Mouse (Mus musculus): ENCODE results near the gene Gal3st4. TPM values are rescaled to one million over a fixed set of nuclear protein-coding genes. Genes with fewer than 3 reads are reported as not detected.

Gene Gal3st4
- polyA plus RNA-seq, 1 experiment: 0.63 TPM

DNA sequence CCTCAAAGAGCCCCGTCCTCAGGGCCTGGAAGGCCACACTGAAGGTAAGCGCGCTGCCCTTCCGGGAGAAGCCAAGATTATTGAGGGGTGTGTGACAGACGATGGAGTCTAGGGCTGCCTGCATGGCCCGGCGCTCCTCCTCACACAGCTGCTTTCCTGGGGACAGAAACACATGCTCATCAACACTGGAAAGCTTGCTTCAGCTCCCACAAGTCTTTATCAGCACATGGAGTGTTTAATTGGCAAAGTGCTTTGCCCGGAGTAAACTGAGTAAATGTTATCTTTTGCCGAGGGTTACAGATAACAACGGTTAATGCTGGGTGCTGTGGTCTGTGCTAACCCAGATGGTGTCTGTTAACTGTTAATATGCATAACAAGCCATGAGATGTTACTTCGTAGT lies 11.8 kb downstream of the Gal3st4 start:
- TF ChIP-seq POLR2A (IDR thresholded peaks at IDR 0.05; ENCODE audit: borderline replicate concordance, extremely low read depth, insufficient read depth, insufficient read length, poor library complexity, severe bottlenecking) (no peak), CTCF (IDR thresholded peaks at IDR 0.05; ENCODE audit: borderline replicate concordance, extremely low read depth, insufficient read depth, insufficient read length) (no peak)
- no peak for DNase-seq (ENCODE audit: low read depth)

DNA sequence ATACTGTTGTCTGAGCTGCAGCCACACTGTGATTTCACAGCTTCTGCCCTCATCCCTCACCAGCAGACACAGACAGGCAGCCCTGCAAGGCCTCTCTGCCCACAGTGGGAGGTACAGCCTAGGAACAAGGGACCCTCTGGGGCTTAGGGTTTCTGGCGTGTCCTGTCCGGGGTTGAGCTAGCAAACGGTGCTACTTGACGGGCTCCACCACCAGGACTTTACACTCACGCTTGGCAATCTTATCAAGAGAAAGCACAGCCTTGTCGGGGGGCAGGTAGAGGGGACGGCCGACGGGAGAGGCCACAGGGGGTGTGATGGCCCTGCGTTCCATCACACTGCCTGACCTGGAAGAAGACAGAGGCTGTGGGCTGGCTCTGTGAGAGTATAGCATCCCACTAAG lies 12.6 kb downstream of the Gal3st4 start:
- no peak for DNase-seq (ENCODE audit: low read depth)
- TF ChIP-seq CTCF (IDR thresholded peaks at IDR 0.05; ENCODE audit: borderline replicate concordance, extremely low read depth, insufficient read depth, insufficient read length) (no peak), POLR2A (IDR thresholded peaks at IDR 0.05; ENCODE audit: borderline replicate concordance, extremely low read depth, insufficient read depth, insufficient read length, poor library complexity, severe bottlenecking) (no peak)

DNA sequence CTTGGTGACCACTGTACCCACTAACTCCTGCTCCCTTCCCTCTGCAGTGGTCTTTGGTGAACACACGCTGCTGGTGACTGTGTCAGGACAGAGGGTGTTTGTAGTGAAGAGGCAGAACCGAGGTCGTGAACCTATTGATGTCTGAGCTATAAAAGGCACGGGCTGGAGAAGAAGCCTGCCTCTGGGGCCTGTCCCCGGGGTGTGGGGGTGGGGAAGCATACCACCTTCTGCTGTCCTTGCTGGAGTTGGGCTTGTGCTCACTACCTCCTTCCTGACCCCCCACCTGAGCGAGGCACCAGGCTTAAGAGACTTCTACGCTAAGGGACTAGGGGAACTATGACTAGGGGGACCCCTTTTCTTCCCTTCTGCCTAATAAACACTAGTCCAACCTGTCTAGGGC lies 13.6 kb downstream of the Gal3st4 start:
- DNase-seq (ENCODE audit: low read depth): no peak
- TF ChIP-seq POLR2A (IDR thresholded peaks at IDR 0.05; ENCODE audit: borderline replicate concordance, extremely low read depth, insufficient read depth, insufficient read length, poor library complexity, severe bottlenecking) (no peak), CTCF (IDR thresholded peaks at IDR 0.05; ENCODE audit: borderline replicate concordance, extremely low read depth, insufficient read depth, insufficient read length) (no peak)

DNA sequence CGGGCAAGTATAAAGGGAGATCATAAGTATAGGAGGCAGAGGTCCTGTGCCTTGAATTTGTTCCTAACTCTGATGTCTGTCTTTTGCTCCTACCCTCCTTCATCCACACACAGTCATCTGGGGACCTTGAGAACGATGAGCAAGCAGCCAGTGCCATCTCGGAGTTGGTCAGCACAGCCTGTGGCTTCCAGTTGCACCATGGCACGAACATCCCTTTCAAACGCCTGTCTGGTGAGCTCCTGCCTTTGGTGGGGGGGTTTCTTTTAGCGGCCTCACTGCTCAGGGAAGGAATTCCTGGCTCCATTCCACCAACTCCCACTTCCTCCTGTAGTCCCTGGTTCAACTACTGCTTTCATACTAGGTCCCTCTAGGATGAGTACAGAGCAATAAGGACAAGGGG lies 14.1 kb downstream of the Gal3st4 start:
- no peak for TF ChIP-seq POLR2A (IDR thresholded peaks at IDR 0.05; ENCODE audit: borderline replicate concordance, extremely low read depth, insufficient read depth, insufficient read length, poor library complexity, severe bottlenecking)
- no peak for DNase-seq (ENCODE audit: low read depth)

DNA sequence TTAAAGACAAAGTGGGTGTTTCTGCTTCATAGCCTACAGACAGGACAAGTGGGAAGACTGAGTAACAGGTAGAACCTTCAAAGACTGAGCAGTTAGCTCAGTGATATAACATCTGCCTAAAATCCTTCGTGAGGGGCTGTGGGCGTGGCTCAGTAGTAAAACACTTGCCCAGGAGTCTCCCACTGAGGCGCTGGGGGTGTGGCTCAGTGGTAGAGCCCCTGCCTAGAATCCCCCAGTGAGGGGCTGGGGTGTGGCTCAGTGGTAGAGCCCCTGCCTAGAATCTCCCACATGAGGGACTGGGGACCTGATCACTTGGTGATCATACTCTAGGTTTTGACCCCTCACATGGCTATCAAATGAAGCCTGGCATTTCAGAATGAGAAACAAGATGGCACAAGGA lies 14.6 kb downstream of the Gal3st4 start:
- no peak for DNase-seq (ENCODE audit: low read depth)
- TF ChIP-seq POLR2A (IDR thresholded peaks at IDR 0.05; ENCODE audit: borderline replicate concordance, extremely low read depth, insufficient read depth, insufficient read length, poor library complexity, severe bottlenecking) (no peak), CTCF (IDR thresholded peaks at IDR 0.05; ENCODE audit: borderline replicate concordance, extremely low read depth, insufficient read depth, insufficient read length) (no peak)

DNA sequence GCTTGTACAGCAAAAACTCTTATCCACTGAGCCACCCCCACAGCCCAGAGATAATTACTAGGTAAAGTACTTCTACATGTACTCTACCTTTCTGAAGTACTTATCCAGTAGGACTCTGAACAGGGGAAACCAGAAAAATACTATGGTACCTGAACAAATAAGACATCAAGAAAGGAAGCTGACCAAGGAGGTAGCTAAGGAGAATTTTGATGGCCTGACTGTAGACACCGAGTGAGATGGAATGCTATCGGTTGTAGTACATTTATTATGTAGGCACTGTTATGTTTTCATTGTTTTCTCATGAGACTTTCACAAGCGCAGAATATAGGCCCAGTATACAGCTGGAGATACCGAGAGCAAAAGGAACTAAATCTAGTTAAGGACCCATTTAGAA lies 15.1 kb downstream of the Gal3st4 start:
- TF ChIP-seq CTCF (IDR thresholded peaks at IDR 0.05; ENCODE audit: borderline replicate concordance, extremely low read depth, insufficient read depth, insufficient read length) (no peak), POLR2A (IDR thresholded peaks at IDR 0.05; ENCODE audit: borderline replicate concordance, extremely low read depth, insufficient read depth, insufficient read length, poor library complexity, severe bottlenecking) (no peak)
- DNase-seq (ENCODE audit: low read depth): no peak

DNA sequence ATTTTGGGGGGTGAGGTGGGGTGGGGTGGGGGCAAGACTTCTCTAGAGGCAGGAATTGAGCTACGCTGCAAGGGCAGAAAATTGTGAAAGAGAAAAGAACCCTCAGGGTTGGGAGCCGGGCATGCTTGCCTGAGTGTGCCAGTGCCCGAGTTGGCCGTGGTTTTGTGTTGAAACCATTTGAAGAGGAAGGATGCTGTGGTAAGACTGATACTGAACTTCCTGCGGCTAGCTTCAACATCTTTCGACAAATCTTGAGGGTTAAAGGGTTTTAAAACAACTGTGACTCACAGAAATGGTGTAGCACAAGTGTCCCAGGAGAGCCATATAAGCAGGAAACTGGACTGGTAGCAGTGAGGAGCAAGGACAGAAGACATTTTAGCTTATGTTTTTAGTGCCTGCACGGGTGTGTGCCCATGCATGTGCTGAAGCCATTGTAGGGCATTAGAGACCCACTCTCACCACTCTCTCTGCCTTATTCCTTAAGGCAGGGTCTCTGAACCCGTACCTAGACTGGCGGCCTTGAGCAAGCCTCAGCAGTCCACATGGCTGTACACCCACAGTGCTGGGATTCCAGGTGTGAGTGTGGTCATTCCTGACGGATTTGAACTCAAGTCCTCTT lies 15.6 kb downstream of the Gal3st4 start:
- DNase-seq (ENCODE audit: low read depth): no peak
- TF ChIP-seq CTCF (IDR thresholded peaks at IDR 0.05; ENCODE audit: borderline replicate concordance, extremely low read depth, insufficient read depth, insufficient read length) (no peak), POLR2A (IDR thresholded peaks at IDR 0.05; ENCODE audit: borderline replicate concordance, extremely low read depth, insufficient read depth, insufficient read length, poor library complexity, severe bottlenecking) (no peak)

DNA sequence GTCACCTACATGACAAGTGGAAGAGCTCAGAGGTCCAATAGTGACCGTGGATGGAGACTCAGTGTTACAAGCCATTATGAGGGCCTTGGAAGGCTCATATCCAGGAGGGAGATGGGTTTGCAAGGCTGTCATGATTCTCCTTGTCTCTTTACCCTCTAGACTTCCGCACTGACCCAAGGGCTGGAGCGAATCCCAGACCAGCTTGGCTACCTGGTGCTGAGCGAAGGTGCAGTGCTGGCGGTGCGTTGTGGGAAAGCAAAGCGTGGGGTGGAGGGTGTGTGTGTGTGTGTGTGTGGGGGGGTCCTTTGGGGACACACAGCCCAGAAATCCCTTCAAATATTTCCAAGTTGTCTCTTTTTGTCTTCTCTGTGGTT lies 16.6 kb downstream of the Gal3st4 start:
- no peak for DNase-seq (ENCODE audit: low read depth)
- TF ChIP-seq POLR2A (IDR thresholded peaks at IDR 0.05; ENCODE audit: borderline replicate concordance, extremely low read depth, insufficient read depth, insufficient read length, poor library complexity, severe bottlenecking): no peak
- no peak for TF ChIP-seq CTCF (IDR thresholded peaks at IDR 0.05; ENCODE audit: borderline replicate concordance, extremely low read depth, insufficient read depth, insufficient read length)

DNA sequence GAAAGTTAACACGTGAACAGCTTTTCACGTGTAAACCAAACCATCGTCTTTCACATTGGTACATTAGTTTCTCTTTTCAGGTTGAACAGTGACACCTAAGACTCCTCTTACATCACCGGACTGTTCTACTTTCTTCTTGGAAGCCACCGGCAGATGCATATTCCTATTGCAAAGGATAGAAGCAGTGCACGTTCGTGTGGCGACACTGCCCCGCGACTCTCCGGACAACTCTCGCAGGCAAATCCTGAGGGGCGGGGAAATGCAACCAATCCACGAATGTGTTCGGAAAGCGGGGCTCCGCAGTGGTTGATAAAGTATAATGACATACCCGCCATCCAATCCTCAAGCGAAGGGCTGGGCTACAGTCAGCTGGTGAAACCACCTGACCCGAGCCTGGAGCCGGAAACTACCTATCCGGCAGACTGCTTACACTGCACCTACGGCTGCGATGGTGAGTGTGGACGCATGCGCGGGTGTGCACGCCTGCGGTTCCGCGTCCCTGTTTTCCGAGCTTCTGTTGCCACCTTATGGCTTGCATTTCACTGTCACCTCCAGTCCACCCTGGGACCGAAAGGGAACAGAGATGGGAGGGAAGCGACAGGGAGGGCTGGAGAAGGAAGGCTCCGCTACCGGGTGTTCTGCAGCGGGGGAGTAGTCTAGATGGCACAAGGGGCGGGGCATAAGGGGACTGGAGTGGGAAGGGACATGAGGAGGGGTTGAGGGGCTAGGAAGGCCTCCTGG lies 17.1 kb downstream of the Gal3st4 start, which contains the start of gene Lamtor4:
Gene Lamtor4, plus strand, starts transcription at position 130 of the 741 bp plus-strand sequence.
- peak; percentile 99 for DNase-seq (ENCODE audit: low read depth)
- peak; percentile 28; the same call in 1 of the 2 replicates for TF ChIP-seq POLR2A (IDR thresholded peaks at IDR 0.05; ENCODE audit: borderline replicate concordance, extremely low read depth, insufficient read depth, insufficient read length, poor library complexity, severe bottlenecking)
- TF ChIP-seq CTCF (IDR thresholded peaks at IDR 0.05; ENCODE audit: borderline replicate concordance, extremely low read depth, insufficient read depth, insufficient read length): peak; percentile 17; the same call in 1 of the 2 replicates

DNA sequence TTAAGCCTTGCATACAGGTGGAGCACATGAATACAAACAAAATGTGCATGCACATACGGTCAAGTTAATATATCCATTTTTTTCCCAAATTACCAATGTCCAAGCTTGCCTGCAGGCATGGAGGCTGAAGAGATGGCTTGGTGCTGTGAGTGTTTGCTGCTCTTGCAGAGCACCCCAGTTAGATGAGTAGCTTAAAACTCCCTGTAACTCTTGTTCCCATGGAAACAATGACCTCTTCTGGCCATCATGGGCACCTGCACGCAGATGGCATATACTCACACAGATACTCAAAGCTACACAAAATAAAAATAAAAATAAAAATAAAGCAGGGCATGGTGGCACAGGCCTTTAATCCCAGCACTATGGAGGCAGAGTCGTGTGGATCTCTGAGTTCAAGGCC lies 19.6 kb downstream of the Gal3st4 start:
- TF ChIP-seq CTCF (IDR thresholded peaks at IDR 0.05; ENCODE audit: borderline replicate concordance, extremely low read depth, insufficient read depth, insufficient read length) (no peak), POLR2A (IDR thresholded peaks at IDR 0.05; ENCODE audit: borderline replicate concordance, extremely low read depth, insufficient read depth, insufficient read length, poor library complexity, severe bottlenecking) (no peak)
- no peak for DNase-seq (ENCODE audit: low read depth)

DNA sequence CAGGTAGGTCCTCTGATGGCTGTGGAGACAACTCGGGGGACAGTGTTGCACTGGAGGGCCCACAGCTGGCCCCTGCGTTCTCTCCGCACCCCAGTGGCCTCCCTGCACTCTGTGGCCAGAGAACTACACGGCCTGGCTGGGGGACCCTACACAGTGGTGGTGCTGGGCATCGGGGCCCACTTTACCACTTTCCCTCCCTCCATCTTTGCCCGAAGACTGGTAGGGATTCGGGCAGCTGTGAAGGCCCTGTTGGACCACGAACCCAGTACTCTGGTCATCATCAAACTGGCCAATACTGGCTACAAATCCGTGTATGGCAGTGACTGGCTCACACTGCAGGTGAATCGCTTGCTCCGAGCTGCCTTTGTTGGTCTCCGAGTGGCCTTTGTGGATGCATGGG lies 21.5 kb downstream of the Gal3st4 start:
- DNase-seq (ENCODE audit: low read depth): no peak
- TF ChIP-seq CTCF (IDR thresholded peaks at IDR 0.05; ENCODE audit: borderline replicate concordance, extremely low read depth, insufficient read depth, insufficient read length) (no peak), POLR2A (IDR thresholded peaks at IDR 0.05; ENCODE audit: borderline replicate concordance, extremely low read depth, insufficient read depth, insufficient read length, poor library complexity, severe bottlenecking) (no peak)

DNA sequence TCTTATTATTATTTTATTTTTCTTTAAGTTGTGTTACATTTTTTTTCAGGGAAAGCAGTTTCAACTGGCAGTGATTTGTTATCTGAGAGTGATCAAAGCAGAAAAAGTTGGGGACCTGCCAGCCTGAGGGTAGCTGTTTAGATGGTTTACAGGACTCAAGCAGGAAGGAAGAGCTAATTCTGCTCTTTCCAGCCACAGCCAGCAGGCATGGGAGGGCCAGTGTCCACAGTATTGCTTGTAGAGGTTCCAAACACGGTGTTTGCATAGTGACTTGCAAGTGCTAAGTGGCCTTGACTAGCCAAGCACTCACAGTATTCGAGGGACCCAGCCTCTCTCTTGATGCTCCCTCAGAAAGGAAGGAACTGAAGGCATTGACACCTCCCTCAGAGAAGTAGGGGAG lies 31.1 kb downstream of the Gal3st4 start:
- no peak for TF ChIP-seq CTCF (IDR thresholded peaks at IDR 0.05; ENCODE audit: borderline replicate concordance, extremely low read depth, insufficient read depth, insufficient read length)
- TF ChIP-seq POLR2A (IDR thresholded peaks at IDR 0.05; ENCODE audit: borderline replicate concordance, extremely low read depth, insufficient read depth, insufficient read length, poor library complexity, severe bottlenecking): no peak
- no peak for DNase-seq (ENCODE audit: low read depth)

Measured in brain, embryonic 14.5 days (tissue).